Mouse (Mus musculus) intestine, embryonic 15.5 days (tissue): ENCODE measurements at regions not wholly inside any gene's neighbourhood (a gene's known extent, or its start where the extent isn't known, plus 50 kb on each side); places are given as distances from the start of the nearest gene placed in this dataset.

Source experiments
- ATAC-seq: fragments of 200-750 bp; cut with Nextera tagmentation; 2 replicates; pipeline ENCODE4 v1.8.0; 2017; ENCODE audit warnings: moderate TSS enrichment, moderate library complexity
- H3K27ac ChIP-seq: fragments of 300-500 bp; sonication (generic); 2 replicates; pipeline ENCODE4 v1.5.1; 2015; ENCODE audit warnings: mild to moderate bottlenecking, inconsistent platforms
- H3K27me3 ChIP-seq: fragments of 300-500 bp; sonication (generic); replicated peaks from 2 replicates; pipeline ENCODE4 v1.6.1; 2015; ENCODE audit warnings: inconsistent platforms
- H3K36me3 ChIP-seq: fragments of 300-500 bp; sonication (generic); 2 replicates; pipeline ENCODE4 v1.6.1; 2015; ENCODE audit warnings: inconsistent platforms
- H3K4me1 ChIP-seq: fragments of 300-500 bp; sonication (generic); replicated peaks from 2 replicates; pipeline ENCODE4 v1.6.1; 2015; ENCODE audit warnings: inconsistent platforms
- H3K4me2 ChIP-seq: fragments of 300-500 bp; sonication (generic); replicated peaks from 2 replicates; pipeline ENCODE4 v1.6.1; 2015; ENCODE audit warnings: mild to moderate bottlenecking, inconsistent platforms
- H3K4me3 ChIP-seq: fragments of 300-500 bp; sonication (generic); replicated peaks from 2 replicates; pipeline ENCODE4 v1.5.1; 2015; ENCODE audit warnings: inconsistent platforms
- H3K9ac ChIP-seq: fragments of 300-500 bp; sonication (generic); 2 replicates; pipeline ENCODE4 v1.6.1; 2015; ENCODE audit warnings: inconsistent platforms
- H3K9me3 ChIP-seq: fragments of 300-500 bp; sonication (generic); 2 replicates; pipeline ENCODE4 v1.6.1; 2016; ENCODE audit warnings: inconsistent platforms
- WGBS: fragments of 180-500 bp; shearing (Covaris S2); methylation state at CpG from one replicate; pipeline ENCODE4 v1.1.7; 2015; 5-methylcytosine and 5-hydroxymethylcytosine counted together

DNA sequence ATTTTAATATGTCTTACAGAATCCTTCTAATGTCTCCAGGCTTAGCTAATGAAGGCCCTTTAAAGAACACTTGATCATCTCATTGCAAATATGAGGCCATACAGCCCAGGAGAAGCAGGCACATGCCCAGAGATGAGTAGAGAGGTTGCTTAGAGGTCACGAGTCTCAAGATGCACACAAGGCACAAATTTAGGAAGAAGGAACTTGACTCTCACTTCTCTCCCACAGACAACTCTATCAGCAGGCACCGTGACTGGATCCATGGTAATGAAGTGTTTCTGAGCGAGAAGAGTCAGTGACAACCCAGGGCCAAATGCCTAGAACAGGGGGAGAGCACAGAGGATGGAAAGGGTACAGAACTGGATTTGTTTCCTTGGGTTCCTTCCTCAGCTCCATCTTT lies 392.7 kb upstream of the Klf4 start:
- H3K4me1 ChIP-seq: no peaks in the 10 kb centered on the region
- no peaks in the 10 kb centered on the region for H3K36me3 ChIP-seq
- H3K4me3 ChIP-seq: no peak overlapping the region
- no peaks in the 10 kb centered on the region for H3K27me3 ChIP-seq
- H3K9ac ChIP-seq: no peak overlapping the region
- ATAC-seq: no peak
- 84% methylated on average over 3 of the region's 3 CpGs for WGBS
- H3K4me2 ChIP-seq: no peak overlapping the region
- H3K9me3 ChIP-seq: no peaks in the 10 kb centered on the region
- no peak overlapping the region for H3K27ac ChIP-seq

DNA sequence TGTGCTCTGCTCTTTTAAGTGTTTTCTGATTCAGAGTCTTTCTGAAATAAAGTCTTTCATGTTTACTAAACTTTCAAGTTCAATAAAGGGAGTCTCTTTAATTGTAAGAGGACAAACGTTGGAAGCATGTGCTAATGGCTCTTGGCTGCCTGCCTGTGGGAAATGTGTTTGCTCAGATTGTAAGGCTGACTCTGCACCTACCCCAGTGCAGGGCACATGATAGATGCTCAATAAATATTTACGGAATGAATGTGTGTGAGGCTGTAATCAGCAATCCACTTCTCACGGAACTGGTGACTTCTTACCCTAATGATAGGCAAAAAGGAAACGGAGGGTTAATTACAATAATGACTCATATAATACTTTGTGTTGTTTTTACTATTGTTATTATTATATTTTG lies 389.0 kb upstream of the Klf4 start:
- no peak overlapping the region for H3K4me3 ChIP-seq
- H3K27ac ChIP-seq: no peak overlapping the region
- H3K4me1 ChIP-seq: no peaks in the 10 kb centered on the region

DNA sequence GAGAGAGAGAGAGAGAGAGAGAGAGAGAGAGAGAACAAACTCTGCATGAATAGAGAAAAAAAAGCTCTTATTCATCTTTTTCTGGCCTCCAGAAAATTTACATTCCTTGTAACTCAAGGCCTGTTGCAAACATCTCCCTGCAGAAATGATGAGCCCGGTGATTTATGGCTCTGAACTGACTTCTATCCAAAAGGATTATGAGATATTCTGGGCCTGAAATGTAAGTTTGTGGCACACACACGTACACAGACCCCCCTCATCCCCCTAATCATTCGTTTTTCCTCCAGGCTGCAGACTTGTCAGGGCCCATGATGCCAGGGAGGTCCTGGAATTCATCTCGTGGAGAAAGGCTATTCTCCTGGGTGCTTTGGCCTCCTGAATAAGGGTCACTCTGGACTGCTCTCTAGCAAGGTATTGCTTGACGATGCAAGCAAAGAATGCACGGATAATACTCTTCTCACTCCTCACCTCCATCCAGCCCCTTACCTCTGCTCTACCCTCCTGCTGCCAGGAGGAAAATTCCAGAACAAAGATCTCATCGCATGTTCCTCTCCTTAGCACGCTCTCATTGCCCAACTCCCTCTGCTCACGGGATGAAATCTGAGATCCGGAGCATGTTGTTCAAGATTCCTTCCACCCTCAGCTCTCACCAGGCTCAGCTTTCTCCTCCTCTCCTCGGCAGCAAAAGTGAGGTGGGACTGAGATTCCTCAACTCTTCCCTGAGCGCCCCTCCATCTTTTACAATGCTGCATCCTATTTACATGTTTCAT lies 362.0 kb upstream of the Klf4 start:
- Histone ChIP-seq H3K36me3 (no peaks in the 10 kb centered on the region), H3K4me1 (no peaks in the 10 kb centered on the region), H3K27ac (no peak overlapping the region), H3K9ac (no peak overlapping the region), H3K9me3 (no peaks in the 10 kb centered on the region), H3K27me3 (no peaks in the 10 kb centered on the region), H3K4me2 (no peak overlapping the region), H3K4me3 (no peak overlapping the region)
- ATAC-seq: no peak
- WGBS: 54% methylated on average over 12 of the region's 12 CpGs

More for the DNA sequence above, 389.0 kb upstream of the Klf4 start:
- no peaks in the 10 kb centered on the region for H3K27me3 ChIP-seq
- H3K36me3 ChIP-seq: no peaks in the 10 kb centered on the region
- H3K9ac ChIP-seq: no peak overlapping the region
- ATAC-seq: no peak
- no peak overlapping the region for H3K4me2 ChIP-seq
- no peaks in the 10 kb centered on the region for H3K9me3 ChIP-seq
- 55% methylated on average over 4 of the region's 4 CpGs for WGBS

DNA sequence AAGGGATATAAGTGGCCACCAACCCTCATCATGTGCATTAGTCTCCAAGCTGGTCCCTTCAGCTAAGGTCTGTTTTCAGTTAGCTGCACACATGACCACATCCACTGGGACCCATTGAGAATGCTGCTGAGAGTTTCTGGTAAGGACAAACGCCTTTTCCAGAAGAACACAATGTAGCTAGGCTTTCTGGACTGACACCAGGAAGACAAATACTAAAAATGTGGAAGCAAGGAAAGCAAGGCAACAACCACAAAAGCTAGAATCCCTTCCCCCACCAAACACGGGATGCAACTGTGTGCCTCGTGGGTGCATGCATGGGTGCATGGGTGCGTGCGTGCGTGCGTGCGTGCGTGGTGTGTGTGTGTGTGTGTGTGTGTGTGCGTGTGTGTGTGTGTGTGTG lies 359.4 kb upstream of the Klf4 start:
- H3K4me1 ChIP-seq: no peaks in the 10 kb centered on the region
- H3K27ac ChIP-seq: no peak overlapping the region
- H3K9ac ChIP-seq: no peak overlapping the region
- no peaks in the 10 kb centered on the region for H3K36me3 ChIP-seq
- no peak overlapping the region for H3K4me2 ChIP-seq
- no peaks in the 10 kb centered on the region for H3K9me3 ChIP-seq
- WGBS: 95% methylated on average over 10 of the region's 10 CpGs
- no peak for ATAC-seq
- H3K27me3 ChIP-seq: no peaks in the 10 kb centered on the region
- H3K4me3 ChIP-seq: no peak overlapping the region

DNA sequence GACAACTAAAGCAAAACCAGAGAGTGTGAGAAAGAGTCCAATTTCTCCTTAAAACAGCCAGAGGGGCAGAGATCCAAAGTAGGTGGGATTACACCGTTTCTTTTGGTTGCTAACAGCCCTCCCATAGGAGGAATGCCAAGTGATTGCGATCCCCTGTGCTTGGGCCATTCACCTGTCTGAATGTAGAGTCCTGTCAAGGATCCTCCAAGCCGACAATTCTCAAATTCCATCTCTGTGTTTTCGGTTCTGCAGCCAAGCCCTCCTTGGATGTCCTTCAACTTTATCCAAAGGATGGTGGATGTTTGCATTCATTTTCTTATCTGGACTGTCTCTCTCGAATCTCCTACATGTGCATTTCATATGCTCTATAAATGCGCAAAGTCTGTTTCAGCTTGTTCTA lies 355.3 kb upstream of the Klf4 start:
- Histone ChIP-seq H3K36me3 (no peaks in the 10 kb centered on the region), H3K9ac (no peak overlapping the region), H3K27me3 (no peaks in the 10 kb centered on the region), H3K4me2 (no peak overlapping the region), H3K9me3 (no peaks in the 10 kb centered on the region), H3K4me3 (no peak overlapping the region), H3K4me1 (no peaks in the 10 kb centered on the region), H3K27ac (no peak overlapping the region)
- 70% methylated on average over 6 of the region's 6 CpGs for WGBS
- no peak for ATAC-seq

DNA sequence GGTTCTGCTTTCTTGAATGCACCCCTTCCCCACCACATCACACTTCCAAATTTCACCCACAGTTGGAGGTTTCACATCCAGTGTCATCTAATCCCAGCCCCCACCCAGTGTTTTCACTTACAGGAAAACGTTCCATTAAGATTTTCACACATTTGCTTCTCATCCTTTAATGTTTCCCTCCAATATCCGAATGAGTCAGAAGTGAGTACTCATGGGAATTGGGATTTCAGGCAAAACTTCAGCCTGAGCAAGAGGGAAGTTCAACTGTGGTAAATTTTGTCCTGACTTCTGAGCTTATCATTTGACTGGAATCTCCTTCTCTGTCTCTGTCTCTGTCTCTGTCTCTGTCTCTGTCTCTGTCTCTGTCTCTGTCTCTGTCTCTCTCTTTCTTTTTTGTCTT lies 350.3 kb upstream of the Klf4 start:
- Histone ChIP-seq H3K4me1 (no peaks in the 10 kb centered on the region), H3K4me3 (no peak overlapping the region), H3K9me3 (no peaks in the 10 kb centered on the region), H3K27me3 (no peaks in the 10 kb centered on the region), H3K9ac (no peak overlapping the region), H3K4me2 (no peak overlapping the region), H3K27ac (no peak overlapping the region), H3K36me3 (no peaks in the 10 kb centered on the region)
- WGBS: 51% methylated on average over 2 of the region's 2 CpGs
- no peak for ATAC-seq

DNA sequence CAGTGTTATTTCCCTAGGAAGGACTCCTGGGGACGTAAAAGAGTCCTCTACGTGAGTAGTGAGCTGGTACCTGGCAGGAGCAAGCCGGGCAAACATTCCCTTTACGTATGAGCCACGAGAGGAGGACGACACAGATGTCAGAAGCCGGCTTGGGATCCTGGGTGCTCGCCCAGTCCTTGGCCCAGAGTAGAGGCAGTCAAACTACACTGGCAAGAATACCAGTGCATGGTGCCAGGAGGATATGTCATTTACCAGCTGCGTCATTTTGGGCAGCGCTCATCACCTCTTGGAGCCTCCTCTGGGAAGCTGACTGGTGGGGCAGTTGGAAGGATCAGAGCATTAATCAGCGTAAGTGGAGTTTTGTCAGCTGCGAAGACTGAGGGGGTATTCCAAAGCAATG lies 343.0 kb upstream of the Klf4 start:
- WGBS: 92% methylated on average over 12 of the region's 12 CpGs

DNA sequence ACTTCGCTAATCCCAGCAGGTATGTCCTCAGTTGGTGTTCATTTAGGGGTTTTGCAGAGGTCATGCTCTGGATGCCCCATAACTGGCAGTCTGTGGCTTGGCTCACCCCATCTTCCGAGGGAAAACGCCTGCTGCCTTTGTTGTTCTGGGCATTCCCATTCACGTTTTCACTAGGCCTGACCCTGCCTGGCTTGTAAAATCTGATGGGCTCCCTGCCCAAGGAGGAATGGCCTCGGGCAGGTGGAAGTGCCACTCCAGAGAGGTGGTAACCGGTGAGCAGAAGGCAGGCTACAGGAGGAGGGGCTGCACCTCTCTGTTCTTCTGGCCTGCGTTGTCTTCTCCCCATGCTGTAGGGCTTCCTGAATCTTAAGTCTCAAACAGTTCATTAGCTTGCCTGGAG lies 342.6 kb upstream of the Klf4 start:
- Histone ChIP-seq H3K4me2 (no peak overlapping the region), H3K27ac (no peak overlapping the region), H3K36me3 (no peaks in the 10 kb centered on the region), H3K4me3 (no peak overlapping the region), H3K4me1 (no peaks in the 10 kb centered on the region), H3K27me3 (no peaks in the 10 kb centered on the region), H3K9ac (no peak overlapping the region), H3K9me3 (no peaks in the 10 kb centered on the region)
- ATAC-seq: no peak
- 75% methylated on average over 7 of the region's 7 CpGs for WGBS

More for the DNA sequence above, 343.0 kb upstream of the Klf4 start:
- H3K4me1 ChIP-seq: no peaks in the 10 kb centered on the region
- H3K4me3 ChIP-seq: no peak overlapping the region
- H3K27me3 ChIP-seq: no peaks in the 10 kb centered on the region
- H3K36me3 ChIP-seq: no peaks in the 10 kb centered on the region
- H3K4me2 ChIP-seq: no peak overlapping the region
- H3K27ac ChIP-seq: no peak overlapping the region
- no peak for ATAC-seq
- H3K9me3 ChIP-seq: no peaks in the 10 kb centered on the region
- H3K9ac ChIP-seq: no peak overlapping the region

DNA sequence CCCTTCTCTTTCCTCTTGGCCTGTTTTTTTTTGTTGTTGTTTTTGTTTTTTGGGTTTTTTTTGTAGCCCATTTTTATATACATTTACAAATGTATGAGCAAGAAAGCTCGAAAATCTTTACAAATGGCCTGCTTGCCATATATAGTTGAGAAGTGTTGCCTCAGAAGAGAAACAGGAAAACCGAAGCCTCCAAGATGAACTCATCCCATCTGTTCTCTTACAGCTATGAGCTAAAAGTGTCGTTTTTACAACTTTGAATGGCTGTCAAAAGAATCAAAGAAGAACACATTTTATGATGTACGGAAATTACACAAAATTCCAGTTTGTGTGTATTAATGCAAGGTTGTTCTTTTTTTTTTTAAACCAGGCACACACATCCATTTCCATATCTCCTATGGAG lies 342.0 kb upstream of the Klf4 start:
- Histone ChIP-seq H3K27ac (no peak overlapping the region), H3K36me3 (no peaks in the 10 kb centered on the region), H3K9ac (no peak overlapping the region), H3K9me3 (no peaks in the 10 kb centered on the region), H3K4me1 (no peaks in the 10 kb centered on the region), H3K27me3 (no peaks in the 10 kb centered on the region), H3K4me2 (no peak overlapping the region), H3K4me3 (no peak overlapping the region)
- no peak for ATAC-seq
- 72% methylated on average over 4 of the region's 4 CpGs for WGBS

DNA sequence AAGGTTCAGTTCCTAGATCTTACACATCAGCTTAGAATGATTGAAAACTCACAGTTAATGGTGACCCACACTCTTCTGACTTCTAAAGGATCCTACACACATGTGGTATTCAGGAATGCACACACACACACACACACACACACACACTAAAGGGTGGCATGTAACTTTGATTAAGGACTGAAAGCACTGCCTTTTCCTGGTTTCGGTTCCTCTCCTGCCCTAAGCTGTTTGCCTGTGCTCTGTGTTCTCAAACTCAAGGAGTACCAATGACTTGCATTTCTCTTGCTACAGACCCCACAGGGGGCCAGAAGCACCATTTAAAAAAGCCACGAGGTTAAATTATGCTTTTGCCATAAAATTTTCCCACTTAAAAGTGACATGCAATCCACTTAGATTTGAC lies 327.8 kb upstream of the Klf4 start:
- Histone ChIP-seq H3K9ac (no peak overlapping the region), H3K27me3 (no peaks in the 10 kb centered on the region), H3K4me1 (no peaks in the 10 kb centered on the region), H3K27ac (no peak overlapping the region), H3K4me2 (no peak overlapping the region), H3K36me3 (no peaks in the 10 kb centered on the region), H3K9me3 (no peaks in the 10 kb centered on the region), H3K4me3 (no peak overlapping the region)
- ATAC-seq: no peak
- WGBS: 53% methylated on average over 2 of the region's 2 CpGs

DNA sequence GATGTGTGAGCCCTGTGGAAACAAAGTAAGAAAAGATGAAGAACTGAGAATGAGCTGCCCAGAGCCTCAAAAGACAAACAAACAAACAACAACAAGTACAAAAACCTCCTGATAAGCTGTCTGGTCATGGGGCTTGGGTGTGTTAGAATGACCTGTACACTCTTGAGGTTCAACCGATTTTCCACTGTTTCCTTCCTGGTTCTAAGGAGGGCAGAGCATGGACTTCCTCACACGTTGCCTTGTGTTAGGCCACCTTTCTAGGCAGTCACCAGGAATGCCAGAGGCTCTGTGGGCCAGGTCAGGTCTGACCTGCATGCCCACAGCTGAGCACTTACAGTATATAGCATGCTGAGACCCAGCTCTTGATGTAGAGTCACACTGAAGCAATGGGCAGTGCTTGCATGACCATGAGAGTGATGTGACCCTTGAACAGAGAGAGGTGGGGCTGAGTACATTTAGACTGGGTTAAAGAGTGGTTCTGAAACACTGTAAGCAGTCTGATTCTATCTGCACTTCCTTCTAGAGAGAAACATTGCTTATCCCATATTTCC lies 327.0 kb upstream of the Klf4 start:
- Histone ChIP-seq H3K4me2 (no peak overlapping the region), H3K4me1 (no peaks in the 10 kb centered on the region), H3K4me3 (no peak overlapping the region), H3K27me3 (no peaks in the 10 kb centered on the region), H3K27ac (no peak overlapping the region), H3K36me3 (no peaks in the 10 kb centered on the region), H3K9me3 (no peaks in the 10 kb centered on the region), H3K9ac (no peak overlapping the region)
- 80% methylated on average over 2 of the region's 2 CpGs for WGBS
- peak; percentile 58 for ATAC-seq

DNA sequence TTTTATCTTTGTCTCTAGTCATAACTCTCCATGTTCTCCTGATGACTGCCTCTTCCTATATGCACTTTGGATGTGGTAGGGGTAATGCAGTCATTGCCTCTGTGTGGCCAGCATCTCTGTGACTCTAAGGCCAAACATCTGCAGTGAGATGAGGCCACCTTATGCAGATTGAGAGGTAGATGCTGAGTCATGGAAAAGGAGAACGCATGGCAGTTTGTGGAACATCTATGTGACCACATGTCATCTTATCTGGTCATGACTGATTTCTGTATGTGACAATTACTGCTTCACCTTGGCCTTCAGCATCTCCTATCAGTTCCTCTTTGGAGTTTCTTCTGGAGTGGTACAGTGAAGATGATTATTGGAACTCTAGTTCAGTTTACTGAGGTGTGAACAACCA lies 319.2 kb upstream of the Klf4 start:
- WGBS: 82% methylated on average over 1 of the region's 1 CpGs

DNA sequence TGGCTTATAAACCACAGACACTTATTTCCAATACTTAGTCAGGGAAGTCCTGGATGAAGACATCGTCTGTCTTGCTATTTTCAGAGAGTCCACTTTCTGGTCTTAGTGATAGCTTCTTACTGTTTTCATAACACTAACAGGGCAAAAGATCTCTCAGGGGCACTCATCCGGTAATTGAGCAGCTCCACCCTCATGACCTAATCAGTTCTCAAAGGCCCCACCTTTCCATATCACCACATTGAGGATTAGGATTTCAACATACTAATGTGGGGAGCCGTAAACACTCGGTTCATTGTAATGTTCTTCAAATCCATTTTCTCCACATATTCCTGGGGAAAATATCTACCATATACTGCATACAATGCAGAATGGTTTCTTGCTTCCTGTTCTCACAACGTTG lies 318.8 kb upstream of the Klf4 start:
- Histone ChIP-seq H3K4me3 (no peak overlapping the region), H3K36me3 (no peaks in the 10 kb centered on the region), H3K9ac (no peak overlapping the region), H3K9me3 (no peaks in the 10 kb centered on the region), H3K4me2 (no peak overlapping the region), H3K4me1 (no peaks in the 10 kb centered on the region), H3K27ac (no peak overlapping the region), H3K27me3 (no peaks in the 10 kb centered on the region)
- no peak for ATAC-seq
- WGBS: 70% methylated on average over 5 of the region's 5 CpGs

More for the DNA sequence above, 319.2 kb upstream of the Klf4 start:
- H3K27me3 ChIP-seq: no peaks in the 10 kb centered on the region
- H3K4me1 ChIP-seq: no peaks in the 10 kb centered on the region
- H3K4me2 ChIP-seq: no peak overlapping the region
- no peak overlapping the region for H3K27ac ChIP-seq
- no peak for ATAC-seq
- H3K9me3 ChIP-seq: no peaks in the 10 kb centered on the region
- no peaks in the 10 kb centered on the region for H3K36me3 ChIP-seq
- H3K9ac ChIP-seq: no peak overlapping the region
- H3K4me3 ChIP-seq: no peak overlapping the region
